Mouse (Mus musculus): ENCODE measurements around the gene Nkx1-2.

Nkx1-2 gene

GRCm38 (mm10) chr7:132600926-132601325, 1.5 kb upstream of the Nkx1-2 start:
- no peak for DNase-seq

GRCm38 (mm10) chr7:132600026-132600425, 589 bp upstream of the Nkx1-2 start:
- DNase-seq, result peak; percentile 21

GRCm38 (mm10) chr7:132597251-132598041, 2.0 kb downstream of the Nkx1-2 start:
- peak; percentile 49 for DNase-seq

- DNase-seq, result peak; percentile 27
Observed at GRCm38 (mm10) chr7:132596557-132597250, 2.7 kb downstream of the Nkx1-2 start.

GRCm38 (mm10) chr7:132595787-132596186, 3.6 kb downstream of the Nkx1-2 start:
- DNase-seq, result no peak

GRCm38 (mm10) chr7:132594325-132594724, 5.1 kb downstream of the Nkx1-2 start:
- no peak for DNase-seq

- DNase-seq, result no peak
Observed at GRCm38 (mm10) chr7:132593762-132594161, 5.7 kb downstream of the Nkx1-2 start.

- DNase-seq, result no peak
Observed at GRCm38 (mm10) chr7:132589610-132590009, 9.8 kb downstream of the Nkx1-2 start.

- no peak for DNase-seq
Observed at GRCm38 (mm10) chr7:132587167-132587566, 12.3 kb downstream of the Nkx1-2 start.

GRCm38 (mm10) chr7:132585695-132586491, 13.5 kb downstream of the Nkx1-2 start:
- DNase-seq, result no peak

GRCm38 (mm10) chr7:132581441-132581840, 18.0 kb downstream of the Nkx1-2 start:
- DNase-seq, result no peak

GRCm38 (mm10) chr7:132580511-132580910, 18.9 kb downstream of the Nkx1-2 start:
- DNase-seq, result no peak

GRCm38 (mm10) chr7:132576891-132577290, 22.5 kb downstream of the Nkx1-2 start:
- DNase-seq, result no peak

GRCm38 (mm10) chr7:132576116-132576650, 23.3 kb downstream of the Nkx1-2 start, which contains the start of gene Oat:
TSS of gene Oat (minus strand) at chr7:132576398.
- DNase-seq, result peak; percentile 98

- DNase-seq, result peak; percentile 92
Observed at GRCm38 (mm10) chr7:132575623-132576022, 23.8 kb downstream of the Nkx1-2 start.

- no peak for DNase-seq
Observed at GRCm38 (mm10) chr7:132574646-132575045, 24.8 kb downstream of the Nkx1-2 start.

GRCm38 (mm10) chr7:132573205-132573604, 26.2 kb downstream of the Nkx1-2 start:
- no peak for DNase-seq

GRCm38 (mm10) chr7:132572738-132573137, 26.7 kb downstream of the Nkx1-2 start:
- DNase-seq, result no peak

- DNase-seq, result no peak
Observed at GRCm38 (mm10) chr7:132571481-132571880, 28.0 kb downstream of the Nkx1-2 start.

- no peak for DNase-seq
Observed at GRCm38 (mm10) chr7:132570071-132570470, 29.4 kb downstream of the Nkx1-2 start.

GRCm38 (mm10) chr7:132568817-132569216, 30.6 kb downstream of the Nkx1-2 start:
- no peak for DNase-seq

- DNase-seq, result no peak
Observed at GRCm38 (mm10) chr7:132565831-132566230, 33.6 kb downstream of the Nkx1-2 start.

Data from retina, postnatal 1 day (tissue).